Mouse (Mus musculus) kidney, adult 10 weeks (tissue): Measurements from ENCODE around the gene Saa3. TPM values are rescaled to one million over a fixed set of nuclear protein-coding genes. Genes with fewer than 3 reads are reported as not detected.

Experiments used
- polyA plus RNA-seq: library from polyadenylated mRNA; stranded (reverse); fragments of 350-450 nt; fragmentation: Illumina TruSeq; extraction: RNeasy Lipid Tissue Mini Kit (QIAGEN cat#74804); gene quantifications from one replicate; pipeline ENCODE4 v1.2.3, GENCODE M21; 2014; ENCODE audit warnings: low read depth, low replicate concordance

Saa3 gene
- not detected for polyA plus RNA-seq

GRCm38 (mm10) chr7:46715600-46715999 is at the start of gene Saa3:
TSS of gene Saa3 (minus strand) at chr7:46715700.

GRCm38 (mm10) chr7:46751490-46751889 is 36.0 kb upstream of the Saa3 start, which contains the start of gene Saa2:
TSS of gene Saa2 (plus strand) at chr7:46751790.

GRCm38 (mm10) chr7:46742880-46743279 is 27.4 kb upstream of the Saa3 start, which contains the start of gene Saa1:
TSS of gene Saa1 (minus strand) at chr7:46742980.

GRCm38 (mm10) chr7:46732458-46732857 is 17.0 kb upstream of the Saa3 start, which contains the start of gene Saa4:
TSS of gene Saa4 (minus strand) at chr7:46732603.

DNA sequence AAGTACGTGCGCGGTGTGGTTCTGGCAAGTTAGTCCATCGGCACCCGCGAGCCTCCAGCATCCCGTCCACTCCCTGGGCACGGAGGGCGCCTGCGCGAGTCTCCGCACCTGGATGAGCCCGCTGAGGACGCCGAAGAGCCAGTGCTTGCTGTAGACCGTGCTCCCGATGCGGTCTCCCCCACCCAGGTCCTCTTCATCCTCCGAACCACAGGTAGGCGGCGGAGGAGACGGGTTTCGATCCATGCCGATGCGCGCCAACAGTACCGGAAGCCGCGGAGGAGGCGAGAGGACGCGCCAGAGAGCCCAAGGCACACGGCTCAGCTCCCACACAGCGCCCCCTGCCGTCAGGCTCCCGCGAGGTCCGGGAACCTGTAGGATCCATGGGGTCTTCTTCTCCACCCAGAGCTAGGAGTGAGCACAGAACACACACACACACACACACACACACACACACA is 5.1 kb downstream of the Saa3 start, which contains the start of gene Saal1:
TSS of gene Saal1 (minus strand) at position 291 of the 455 bp plus-strand sequence.

DNA sequence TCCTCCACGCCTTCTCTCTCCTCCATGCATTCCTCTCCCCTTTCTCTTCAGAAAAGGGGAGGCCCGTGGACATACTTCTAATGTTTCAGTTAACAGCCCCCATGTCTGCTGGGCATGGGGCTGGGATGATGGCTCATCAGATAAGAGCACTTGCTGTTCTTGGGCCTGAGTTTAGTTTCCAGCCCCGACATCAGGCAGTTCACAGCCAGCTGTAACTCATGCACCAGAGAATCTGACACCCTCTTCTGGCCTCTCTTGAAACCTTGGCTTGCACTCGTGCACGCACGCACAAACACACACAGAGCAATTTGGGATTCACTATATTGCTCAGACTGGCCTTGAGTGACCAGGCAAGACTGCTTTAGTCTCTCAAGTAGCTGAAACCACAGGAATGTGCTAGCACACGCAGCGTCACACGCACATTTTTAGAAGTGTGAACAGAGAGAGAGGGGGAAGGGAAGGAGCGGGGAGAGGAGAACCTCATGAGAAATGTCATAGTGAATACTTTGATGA is 43.3 kb downstream of the Saa3 start, which contains the start of gene Tph1:
TSS of gene Tph1 (minus strand) at position 378 of the 513 bp plus-strand sequence.

Other genes with a start within 250 kb of the Saa3 start
- gene Sergef, start 75.9 kb downstream of the Saa3 start, polyA plus RNA-seq = 2.2 TPM
- not detected for gene Tph1, start 43.2 kb downstream of the Saa3 start, polyA plus RNA-seq
- 2.9 TPM for gene Saal1, start 5.0 kb downstream of the Saa3 start, polyA plus RNA-seq
- not detected for gene Saa4, start 16.9 kb upstream of the Saa3 start, polyA plus RNA-seq
- gene Saa1, start 27.3 kb upstream of the Saa3 start, polyA plus RNA-seq = not detected
- not detected for gene Saa2, start 36.1 kb upstream of the Saa3 start, polyA plus RNA-seq
- gene Hps5, start 80.4 kb upstream of the Saa3 start, polyA plus RNA-seq = 47.9 TPM
- 87.8 TPM for gene Gtf2h1, start 80.4 kb upstream of the Saa3 start, polyA plus RNA-seq
- 201 TPM for gene Ldha, start 125.8 kb upstream of the Saa3 start, polyA plus RNA-seq
- not detected for gene Ldhc, start 145.5 kb upstream of the Saa3 start, polyA plus RNA-seq
- 241 TPM for gene Tsg101, start 204.3 kb upstream of the Saa3 start, polyA plus RNA-seq
- 21.9 TPM for gene Uevld, start 242.8 kb upstream of the Saa3 start, polyA plus RNA-seq